Mouse (Mus musculus) frontal cortex, adult 2 months (tissue): Measurements from ENCODE around the gene Rab11b. TPM values are rescaled to one million over a fixed set of nuclear protein-coding genes. Genes with fewer than 3 reads are reported as not detected.
A peak's percentile ranks its signal among the peaks of the same experiment; 100 is the strongest.
"Not testable (repeated sequence)": the region's sequence is repeated elsewhere in the genome, so short reads cannot be mapped to it uniquely, and the experiment has no call there.

Experiments
- DNase-seq, 2 experiments: peaks; one replicate each; pipeline ENCODE4 v3.0.0; 2022; ENCODE audit warnings: low spot score in 1 of 2; ENCODE audit errors: extremely low spot score in 1 of 2
- polyA plus RNA-seq: library from polyadenylated mRNA; depleted of rRNA; stranded (reverse); fragments of >200 nt; gene quantifications from 2 replicates; pipeline ENCODE4 v1.2.3, GENCODE M21; 2012

Gene Rab11b
- polyA plus RNA-seq, 1 experiment = 461 TPM

GRCm38 (mm10) chr17:33773871-33774572, 13.7 kb upstream of the Rab11b start:
- no peak for DNase-seq

GRCm38 (mm10) chr17:33773426-33773825, 13.1 kb upstream of the Rab11b start:
- no peak for DNase-seq

DNA sequence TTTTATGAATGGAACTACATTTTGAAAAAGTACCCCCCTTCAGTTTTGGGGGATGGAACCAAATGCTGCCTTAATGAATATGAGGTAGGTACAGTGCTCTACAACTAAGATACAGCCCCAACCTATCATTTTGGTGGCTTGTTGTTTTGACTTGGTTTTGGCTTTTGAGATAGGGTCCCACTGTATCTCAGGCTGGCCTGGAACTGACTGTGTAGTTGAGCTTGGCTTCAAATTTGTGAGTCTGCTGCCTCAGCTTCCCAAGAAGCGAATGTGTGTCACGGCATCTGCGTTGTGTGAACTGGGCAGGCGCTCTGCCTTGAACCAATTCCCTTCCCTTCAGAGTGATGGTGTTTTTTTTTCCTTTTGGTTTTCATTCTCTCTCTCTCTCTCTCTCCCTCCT, 11.3 kb upstream of the Rab11b start:
- no peak for DNase-seq

- DNase-seq = no peak
Observed at GRCm38 (mm10) chr17:33766389-33766788, 6.1 kb upstream of the Rab11b start.

GRCm38 (mm10) chr17:33759767-33760254, 519 bp downstream of the Rab11b start:
- DNase-seq = peak; percentile 84 to 92

GRCm38 (mm10) chr17:33757231-33757630, 3.1 kb downstream of the Rab11b start:
- no peak for DNase-seq

DNA sequence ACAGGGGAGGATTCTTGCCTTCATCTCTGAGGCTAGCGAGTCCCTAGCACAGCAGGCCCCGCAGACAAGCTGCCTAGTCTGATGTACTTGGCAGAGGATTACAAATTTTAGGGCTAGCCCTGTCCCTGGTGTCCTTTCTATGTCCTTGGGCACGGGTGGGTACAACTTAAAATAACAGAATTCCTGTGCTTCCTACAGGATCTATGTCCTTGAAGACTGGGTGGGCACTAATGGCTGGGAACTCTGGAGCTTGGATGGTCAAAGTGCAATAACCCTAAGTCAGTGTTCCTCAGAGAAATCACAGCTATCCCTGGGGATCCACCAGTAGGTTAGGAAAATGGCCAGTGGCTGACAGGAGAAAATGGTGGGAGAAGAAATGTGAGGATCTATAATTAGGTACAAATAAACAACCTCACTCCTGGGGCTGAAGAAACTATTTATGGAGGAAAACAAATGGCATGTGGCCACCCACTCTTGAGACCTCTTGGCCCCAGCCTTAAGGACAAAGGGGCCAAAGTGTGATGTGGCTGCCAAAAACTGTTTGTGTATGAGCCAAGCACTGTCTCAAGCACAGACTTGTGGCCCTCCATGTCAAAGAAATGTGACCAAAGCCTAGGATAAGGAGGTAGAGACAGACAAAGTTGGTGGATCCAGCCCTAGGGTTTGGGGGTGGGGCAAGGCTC, 4.1 kb downstream of the Rab11b start:
- DNase-seq = no peak

DNA sequence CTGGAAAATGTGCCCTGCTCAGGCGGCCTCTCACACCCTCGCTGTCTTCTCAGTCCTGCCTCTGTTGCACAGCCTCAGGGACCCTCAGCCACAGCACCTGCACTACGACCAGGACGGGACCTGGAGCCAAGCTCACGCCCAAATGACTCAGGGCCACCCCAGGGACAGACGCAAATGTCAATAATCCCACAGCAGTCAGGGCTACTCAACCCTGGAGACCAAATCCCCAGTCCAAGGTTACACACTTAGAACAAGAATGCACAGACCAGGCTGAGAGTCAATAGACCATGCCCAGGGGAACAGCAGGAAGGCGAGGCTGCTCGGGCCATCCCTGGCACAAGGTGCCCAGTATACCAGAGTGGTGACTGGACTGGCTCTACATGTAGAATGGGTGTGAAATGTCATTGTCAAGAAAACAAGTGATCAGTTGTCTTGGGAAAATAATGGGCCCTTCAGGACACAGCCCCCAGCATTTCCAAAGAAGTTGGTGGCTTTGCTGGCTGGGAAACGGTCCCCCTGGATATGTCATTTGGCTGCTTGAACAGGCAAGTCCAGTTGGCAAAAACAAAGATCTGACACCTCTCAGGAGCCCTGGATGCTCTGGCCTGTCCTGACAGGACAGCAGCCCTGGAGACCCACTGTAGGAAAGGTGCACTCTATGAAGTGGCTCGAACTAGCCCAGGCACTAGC, 4.8 kb downstream of the Rab11b start:
- no peak for DNase-seq

GRCm38 (mm10) chr17:33754656-33755055, 5.7 kb downstream of the Rab11b start:
- DNase-seq = no peak

GRCm38 (mm10) chr17:33752297-33752696, 8.0 kb downstream of the Rab11b start:
- DNase-seq = no peak

DNA sequence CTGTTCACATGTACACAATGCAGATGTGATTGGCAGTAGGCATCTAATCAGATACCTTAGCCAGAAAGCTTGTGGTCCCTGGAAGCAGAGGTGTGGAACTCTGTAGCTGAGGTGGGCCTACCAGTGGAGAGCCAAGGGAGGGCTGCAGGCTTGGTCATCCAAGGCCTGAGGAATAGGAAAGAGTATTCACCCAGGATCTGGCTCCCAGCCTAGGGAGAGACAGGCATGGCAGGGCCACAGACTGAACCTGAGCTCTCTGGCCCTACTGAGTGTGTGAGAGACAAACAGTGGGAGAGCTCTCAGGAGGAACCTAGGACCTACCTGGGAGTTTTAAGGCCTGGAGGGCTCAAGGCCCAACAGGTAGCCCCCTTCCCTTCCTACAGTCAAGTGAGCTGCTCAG, 9.1 kb downstream of the Rab11b start:
- DNase-seq = no peak

DNA sequence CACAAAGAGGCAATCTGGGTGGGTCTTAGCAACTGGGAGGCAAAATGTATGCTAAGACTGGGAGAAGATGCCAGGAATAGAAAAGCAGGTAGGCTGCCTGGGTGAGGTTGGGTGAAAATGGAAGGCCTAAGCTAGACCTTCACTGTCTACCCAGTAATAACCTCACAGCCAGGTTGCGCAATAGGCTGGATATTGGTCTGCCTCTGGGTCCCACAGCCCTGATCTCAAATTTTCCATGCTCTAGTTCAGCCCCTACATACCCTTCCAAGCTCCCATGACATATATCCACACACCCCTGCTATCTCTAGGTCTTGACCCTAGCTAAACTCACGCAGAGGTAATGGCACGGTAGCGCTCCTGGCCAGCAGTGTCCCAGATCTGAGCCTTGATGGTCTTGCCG, 10.9 kb downstream of the Rab11b start:
- DNase-seq = no peak

GRCm38 (mm10) chr17:33746011-33746410, 14.3 kb downstream of the Rab11b start:
- DNase-seq = no peak

DNA sequence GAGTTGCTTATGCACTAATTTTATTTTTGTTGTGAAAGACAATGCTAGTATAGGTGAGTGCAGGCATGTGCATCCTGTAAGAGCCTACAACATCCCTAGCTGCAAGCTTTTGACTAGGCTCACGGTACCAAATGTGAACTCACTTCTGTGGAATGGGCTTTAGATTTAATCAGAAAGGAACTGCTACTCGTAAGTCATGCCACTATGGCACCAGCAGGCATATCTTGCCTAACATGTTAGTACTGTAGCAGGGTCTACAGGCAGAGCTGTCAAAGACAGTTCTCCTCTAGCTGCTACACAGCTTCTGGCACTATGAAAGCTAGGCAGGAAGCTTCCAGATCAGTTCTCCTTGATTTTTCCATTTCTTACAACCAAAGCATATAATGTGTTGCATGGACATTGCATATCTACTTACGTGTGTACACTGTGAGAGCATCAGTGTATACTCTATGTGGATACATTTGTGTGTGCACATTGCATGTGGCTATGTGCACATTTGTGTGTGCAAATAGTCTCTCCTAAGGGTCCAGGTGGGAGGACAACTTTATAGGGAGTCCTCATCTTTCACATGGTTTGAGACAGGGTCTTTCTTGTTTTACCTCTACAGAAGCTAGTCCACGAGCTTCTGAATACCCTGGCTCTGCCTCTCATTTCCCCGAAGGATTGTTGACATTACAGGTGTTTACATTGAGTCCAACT, 15.5 kb downstream of the Rab11b start:
- no peak for DNase-seq

DNA sequence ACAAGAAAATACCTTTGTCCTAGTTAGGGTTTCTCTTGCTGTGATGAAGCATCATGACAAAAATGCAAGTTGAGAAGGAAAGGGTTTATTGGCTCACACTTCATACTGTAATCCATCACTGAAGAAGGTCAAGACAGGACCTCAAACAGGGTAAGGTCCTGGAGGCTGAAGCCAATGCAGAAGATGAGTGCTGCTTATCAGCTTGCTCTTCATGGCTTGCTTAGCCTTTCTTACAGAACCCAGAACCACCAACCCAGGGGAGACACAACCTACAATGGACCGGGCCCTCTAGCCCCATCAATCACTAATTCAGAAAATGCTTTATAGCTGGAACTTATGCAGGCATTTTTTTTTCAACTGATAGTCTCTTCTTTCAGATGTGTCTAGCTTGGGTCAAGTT, 17.9 kb downstream of the Rab11b start:
- no peak for DNase-seq

GRCm38 (mm10) chr17:33733526-33733925, 26.8 kb downstream of the Rab11b start:
- not testable (repeated sequence) for DNase-seq

DNA sequence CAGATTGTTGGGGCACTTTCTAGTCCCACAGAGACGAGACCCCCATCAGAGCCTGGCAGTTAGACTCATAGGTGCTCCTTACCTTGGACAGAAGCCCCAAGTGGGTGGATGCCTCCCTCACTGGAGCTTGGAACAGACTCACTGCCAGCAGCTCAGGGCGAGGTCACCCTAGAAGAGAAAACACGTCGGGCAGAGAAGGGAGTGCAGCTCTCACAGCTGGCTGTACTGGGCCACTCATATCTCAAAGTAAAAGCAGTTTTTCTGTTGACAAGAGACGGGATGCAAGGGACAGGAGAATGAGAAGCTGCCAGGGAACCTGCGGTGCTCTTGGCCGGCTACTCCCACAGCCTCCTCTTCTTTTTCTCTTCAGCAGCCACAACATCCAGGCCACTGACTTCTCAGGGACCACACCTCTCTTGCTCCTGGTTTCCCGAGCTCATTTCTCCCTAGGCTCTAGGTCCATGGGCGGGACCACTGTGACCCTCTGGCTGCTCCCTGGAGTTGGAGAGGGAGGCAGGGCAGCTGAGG, 27.7 kb downstream of the Rab11b start:
- not testable (repeated sequence) for DNase-seq

GRCm38 (mm10) chr17:33729215-33729614, 31.1 kb downstream of the Rab11b start:
- peak in 1 of 2 experiments; percentile 20 for DNase-seq

- DNase-seq = no peak
Observed at GRCm38 (mm10) chr17:33728396-33728795, 31.9 kb downstream of the Rab11b start.

- DNase-seq = peak in 1 of 2 experiments; percentile 43
Observed at GRCm38 (mm10) chr17:33719736-33720378, 40.5 kb downstream of the Rab11b start.
